Mouse (Mus musculus): Measurements from ENCODE around the gene Slc25a10. TPM values are rescaled to one million over a fixed set of nuclear protein-coding genes. Genes with fewer than 3 reads are reported as not detected.

The Slc25a10 gene
- polyA plus RNA-seq, 1 experiment = 68.3 TPM

- Histone ChIP-seq H3K27me3 (ENCODE audit: control insufficient read depth, insufficient read depth, low read length) (no peaks in the 10 kb centered on the region), H3K36me3 (ENCODE audit: control insufficient read depth, insufficient read depth, low read length) (no peaks in the 10 kb centered on the region), H3K27ac (ENCODE audit: control insufficient read depth, insufficient read depth, low read depth, low read length) (no peak within 1 kb of the TSS), H3K4me3 (ENCODE audit: control insufficient read depth, low read depth, low read length) (peak within 1 kb of the TSS; percentile 54), H3K4me1 (ENCODE audit: control insufficient read depth, insufficient read depth, low read length) (peaks cover 3% of the 10 kb centered on the region)
- no peak for TF ChIP-seq CTCF (IDR thresholded peaks at IDR 0.05; ENCODE audit: control insufficient read depth, insufficient read depth, insufficient replicate concordance, low read depth, low read length)
- TF ChIP-seq POLR2A (IDR thresholded peaks at IDR 0.05; ENCODE audit: control insufficient read depth, low read depth, low read length) = no peak
These were observed 38.7 kb downstream of the Slc25a10 start, which contains the start of gene Gcgr for GRCm38 (mm10) chr11:120530085-120530964. Gene Gcgr, plus strand, starts transcription at chr11:120530699.

GRCm38 (mm10) chr11:120531646-120532045 is 40.0 kb downstream of the Slc25a10 start:
- H3K27ac ChIP-seq (ENCODE audit: control insufficient read depth, insufficient read depth, low read depth, low read length) = no peak overlapping the region
- TF ChIP-seq CTCF (IDR thresholded peaks at IDR 0.05; ENCODE audit: control insufficient read depth, insufficient read depth, insufficient replicate concordance, low read depth, low read length) (no peak), POLR2A (IDR thresholded peaks at IDR 0.05; ENCODE audit: control insufficient read depth, low read depth, low read length) (no peak)
- no peak overlapping the region for H3K4me3 ChIP-seq (ENCODE audit: control insufficient read depth, low read depth, low read length)
- no peaks in the 10 kb centered on the region for H3K36me3 ChIP-seq (ENCODE audit: control insufficient read depth, insufficient read depth, low read length)
- H3K4me1 ChIP-seq (ENCODE audit: control insufficient read depth, insufficient read depth, low read length) = peaks cover 3% of the 10 kb centered on the region
- H3K27me3 ChIP-seq (ENCODE audit: control insufficient read depth, insufficient read depth, low read length) = no peaks in the 10 kb centered on the region

- Histone ChIP-seq H3K27ac (ENCODE audit: control insufficient read depth, insufficient read depth, low read depth, low read length) (no peak overlapping the region), H3K27me3 (ENCODE audit: control insufficient read depth, insufficient read depth, low read length) (no peaks in the 10 kb centered on the region)
These were observed 42.5 kb downstream of the Slc25a10 start for GRCm38 (mm10) chr11:120534093-120534492.

GRCm38 (mm10) chr11:120535145-120535544 is 43.5 kb downstream of the Slc25a10 start:
- TF ChIP-seq POLR2A (IDR thresholded peaks at IDR 0.05; ENCODE audit: control insufficient read depth, low read depth, low read length) = no peak
- TF ChIP-seq CTCF (IDR thresholded peaks at IDR 0.05; ENCODE audit: control insufficient read depth, insufficient read depth, insufficient replicate concordance, low read depth, low read length) = no peak

More at GRCm38 (mm10) chr11:120534093-120534492, 42.5 kb downstream of the Slc25a10 start:
- TF ChIP-seq CTCF (IDR thresholded peaks at IDR 0.05; ENCODE audit: control insufficient read depth, insufficient read depth, insufficient replicate concordance, low read depth, low read length) (no peak), POLR2A (IDR thresholded peaks at IDR 0.05; ENCODE audit: control insufficient read depth, low read depth, low read length) (no peak)
- Histone ChIP-seq H3K36me3 (ENCODE audit: control insufficient read depth, insufficient read depth, low read length) (no peaks in the 10 kb centered on the region), H3K4me3 (ENCODE audit: control insufficient read depth, low read depth, low read length) (no peak overlapping the region), H3K4me1 (ENCODE audit: control insufficient read depth, insufficient read depth, low read length) (peaks cover 5% of the 10 kb centered on the region)

GRCm38 (mm10) chr11:120535804-120536203 is 44.2 kb downstream of the Slc25a10 start:
- Histone ChIP-seq H3K36me3 (ENCODE audit: control insufficient read depth, insufficient read depth, low read length) (no peaks in the 10 kb centered on the region), H3K27me3 (ENCODE audit: control insufficient read depth, insufficient read depth, low read length) (no peaks in the 10 kb centered on the region), H3K27ac (ENCODE audit: control insufficient read depth, insufficient read depth, low read depth, low read length) (no peak overlapping the region), H3K4me1 (ENCODE audit: control insufficient read depth, insufficient read depth, low read length) (peaks cover 2% of the 10 kb centered on the region), H3K4me3 (ENCODE audit: control insufficient read depth, low read depth, low read length) (no peak overlapping the region)
- no peak for TF ChIP-seq CTCF (IDR thresholded peaks at IDR 0.05; ENCODE audit: control insufficient read depth, insufficient read depth, insufficient replicate concordance, low read depth, low read length)
- no peak for TF ChIP-seq POLR2A (IDR thresholded peaks at IDR 0.05; ENCODE audit: control insufficient read depth, low read depth, low read length)

More at GRCm38 (mm10) chr11:120535145-120535544, 43.5 kb downstream of the Slc25a10 start:
- H3K27me3 ChIP-seq (ENCODE audit: control insufficient read depth, insufficient read depth, low read length) = no peaks in the 10 kb centered on the region
- H3K27ac ChIP-seq (ENCODE audit: control insufficient read depth, insufficient read depth, low read depth, low read length) = no peak overlapping the region
- H3K4me1 ChIP-seq (ENCODE audit: control insufficient read depth, insufficient read depth, low read length) = peaks cover 5% of the 10 kb centered on the region
- no peaks in the 10 kb centered on the region for H3K36me3 ChIP-seq (ENCODE audit: control insufficient read depth, insufficient read depth, low read length)
- H3K4me3 ChIP-seq (ENCODE audit: control insufficient read depth, low read depth, low read length) = no peak overlapping the region

GRCm38 (mm10) chr11:120538485-120538884 is 46.8 kb downstream of the Slc25a10 start:
- Histone ChIP-seq H3K4me1 (ENCODE audit: control insufficient read depth, insufficient read depth, low read length) (peaks cover 2% of the 10 kb centered on the region; the same call in 1 of the 2 replicates), H3K27me3 (ENCODE audit: control insufficient read depth, insufficient read depth, low read length) (no peaks in the 10 kb centered on the region), H3K36me3 (ENCODE audit: control insufficient read depth, insufficient read depth, low read length) (no peaks in the 10 kb centered on the region), H3K27ac (ENCODE audit: control insufficient read depth, insufficient read depth, low read depth, low read length) (no peak overlapping the region), H3K4me3 (ENCODE audit: control insufficient read depth, low read depth, low read length) (no peak overlapping the region)
- TF ChIP-seq CTCF (IDR thresholded peaks at IDR 0.05; ENCODE audit: control insufficient read depth, insufficient read depth, insufficient replicate concordance, low read depth, low read length) = no peak
- no peak for TF ChIP-seq POLR2A (IDR thresholded peaks at IDR 0.05; ENCODE audit: control insufficient read depth, low read depth, low read length)

GRCm38 (mm10) chr11:120538955-120539284 is 47.3 kb downstream of the Slc25a10 start:
- no peaks in the 10 kb centered on the region for H3K36me3 ChIP-seq (ENCODE audit: control insufficient read depth, insufficient read depth, low read length)
- no peak overlapping the region for H3K27ac ChIP-seq (ENCODE audit: control insufficient read depth, insufficient read depth, low read depth, low read length)
- no peaks in the 10 kb centered on the region for H3K27me3 ChIP-seq (ENCODE audit: control insufficient read depth, insufficient read depth, low read length)
- TF ChIP-seq POLR2A (IDR thresholded peaks at IDR 0.05; ENCODE audit: control insufficient read depth, low read depth, low read length) (no peak), CTCF (IDR thresholded peaks at IDR 0.05; ENCODE audit: control insufficient read depth, insufficient read depth, insufficient replicate concordance, low read depth, low read length) (no peak)
- H3K4me3 ChIP-seq (ENCODE audit: control insufficient read depth, low read depth, low read length) = no peak overlapping the region
- H3K4me1 ChIP-seq (ENCODE audit: control insufficient read depth, insufficient read depth, low read length) = peaks cover 2% of the 10 kb centered on the region; the same call in 1 of the 2 replicates

Data from testis, adult 2 months (tissue).